8 mouse cellular contexts compared by ENCODE assay signal in genomic region chr7:143004727-143005343, GRCm38 (mm10). TPM values are rescaled to one million over a fixed set of nuclear protein-coding genes. Genes with fewer than 3 reads are reported as not detected.
DNase-seq lines count a peak whose midpoint lies in the region; ATAC-seq and TF ChIP-seq lines count a peak whose summit lies in the region.

Gene Tspan32, plus strand, starts transcription at chr7:143005046.

- intact Hi-C loops in left cerebral cortex, postnatal 14 days (cut with DNase I): no loop called here

- peaks cover 13% of the 10 kb centered on the region for H3K4me1 ChIP-seq in bone marrow, adult 2 months (ENCODE audit: control insufficient read depth, insufficient read depth, low read length)
- peaks cover 78% of the 10 kb centered on the region for H3K4me1 ChIP-seq in liver, embryonic 13.5 days (replicated peaks)

- peak within 1 kb of the TSS; percentile 91 for H3K27ac ChIP-seq in bone marrow, adult 2 months (ENCODE audit: control insufficient read depth, insufficient read depth, low read depth, low read length, poor library complexity)
- H3K27ac ChIP-seq in liver, embryonic 13.5 days: peak within 1 kb of the TSS; percentile 100

- no peak for TF ChIP-seq POLR2A in bone marrow, adult 2 months (IDR thresholded peaks at IDR 0.05; ENCODE audit: borderline replicate concordance, control insufficient read depth, low read depth, low read length)

- peak within 1 kb of the TSS; percentile 61 for H3K4me3 ChIP-seq in bone marrow, adult 2 months (replicated peaks; ENCODE audit: control insufficient read depth, low read depth, low read length)
- peak within 1 kb of the TSS; percentile 74 for H3K4me3 ChIP-seq in liver, embryonic 13.5 days (replicated peaks)

- 3% methylated on average over 4 of the region's 4 CpGs for WGBS in bone marrow, adult 2 months
- 23% methylated on average over 4 of the region's 4 CpGs for WGBS in liver, embryonic 13.5 days (ENCODE audit: insufficient replicate concordance)

- no peak for TF ChIP-seq CTCF in bone marrow, adult 2 months (IDR thresholded peaks at IDR 0.05; ENCODE audit: control insufficient read depth, insufficient read depth, low read length)

- ATAC-seq in liver, embryonic 13.5 days (ENCODE audit: low read depth): peak; percentile 69

- DNase-seq in adrenal gland, postnatal 14 days: peak; percentile 14
- DNase-seq in adrenal gland, adult 18-20 months (ENCODE audit: low spot score in 2 of 2): no peak
- DNase-seq in liver, embryonic 13.5 days: peak; percentile 79
- DNase-seq in spleen, adult 12 weeks (ENCODE audit: low spot score): peak; percentile 56
- DNase-seq in layer of hippocampus, adult 9-10 months (ENCODE audit: low spot score): no peak
- DNase-seq in left cerebral cortex, postnatal 14 days (ENCODE audit: low spot score in 2 of 2): no peak
- DNase-seq in layer of hippocampus, postnatal 14 days (ENCODE audit: low spot score in 2 of 2): no peak

- H3K27me3 ChIP-seq in liver, embryonic 13.5 days: no peaks in the 10 kb centered on the region

- H3K9me3 ChIP-seq in liver, embryonic 13.5 days (replicated peaks): no peaks in the 10 kb centered on the region

- peak within 1 kb of the TSS; percentile 92 for H3K4me2 ChIP-seq in liver, embryonic 13.5 days

- H3K9ac ChIP-seq in liver, embryonic 13.5 days: peak within 1 kb of the TSS; percentile 93

- H3K36me3 ChIP-seq in liver, embryonic 13.5 days: peaks cover 30% of the 10 kb centered on the region

RNA-seq across cellular contexts. Expression of gene Tspan32, which starts in this region (rescaled TPM):
- total RNA-seq in adrenal gland, postnatal 14 days (2021): 2.0 and 8.6 TPM in 2 replicates
- 1 to 10 TPM in 1 of 2 experiments, under 1 TPM in 1; 0.50 to 1.2 TPM for total RNA-seq in adrenal gland, adult 18-20 months (2021)
- 98.0 and 152 TPM in 2 replicates for polyA plus RNA-seq in bone marrow, adult 2 months (2011; ENCODE audit: insufficient read depth, insufficient read length, low replicate concordance, missing spikeins)
- polyA plus RNA-seq in liver, embryonic 13.5 days (2015; fragmentation: Nextera tagmentation; extraction: Ambion mirVana): 89.4 and 99.6 TPM in 2 replicates
- total RNA-seq in left cerebral cortex, postnatal 14 days (2021): under 1 TPM in 1 of 2 experiments, not detected in 1; 0.30 TPM
- total RNA-seq in layer of hippocampus, postnatal 14 days (2021): under 1 TPM in 1 of 2 experiments, not detected in 1; 0.19 TPM

Comparison
In these comparisons a context has a peak if more than half of its experiments do, and no peak if none do; other contexts are left out.
1. DNase-seq: peak in adrenal gland, postnatal 14 days (single experiment), liver, embryonic 13.5 days (single experiment) and spleen, adult 12 weeks (single experiment); none in adrenal gland, adult 18-20 months (0 of 2), layer of hippocampus, adult 9-10 months (single experiment), left cerebral cortex, postnatal 14 days (0 of 2) and layer of hippocampus, postnatal 14 days (0 of 2).